Mouse (Mus musculus): ENCODE measurements around the gene Cog4. TPM values are rescaled to one million over a fixed set of nuclear protein-coding genes. Genes with fewer than 3 reads are reported as not detected.

Cog4 gene
- polyA plus RNA-seq, 1 experiment from 2014 or later: 64.6 TPM

Other genes with a start within 250 kb of the Cog4 start
- gene Vac14, start 228.0 kb upstream of the Cog4 start, polyA plus RNA-seq (2014; fragmentation: Nextera tagmentation; extraction: Ambion mirVana): 31.1 and 31.6 TPM in 2 replicates
- 23.9 and 24.9 TPM in 2 replicates for gene Mtss1l, start 125.1 kb upstream of the Cog4 start, polyA plus RNA-seq (2014; fragmentation: Nextera tagmentation; extraction: Ambion mirVana)
- 1.2 and 2.7 TPM in 2 replicates for gene Il34, start 40.7 kb upstream of the Cog4 start, polyA plus RNA-seq (2014; fragmentation: Nextera tagmentation; extraction: Ambion mirVana)
- gene Sf3b3, start 187 bp downstream of the Cog4 start, polyA plus RNA-seq (2014; fragmentation: Nextera tagmentation; extraction: Ambion mirVana): 87.3 and 109 TPM in 2 replicates
- 3.9 and 5.4 TPM in 2 replicates for gene Fuk, start 55.9 kb downstream of the Cog4 start, polyA plus RNA-seq (2014; fragmentation: Nextera tagmentation; extraction: Ambion mirVana)
- gene St3gal2, start 73.3 kb downstream of the Cog4 start, polyA plus RNA-seq (2014; fragmentation: Nextera tagmentation; extraction: Ambion mirVana): 12.7 and 15.0 TPM in 2 replicates
- 14.0 and 14.8 TPM in 2 replicates for gene Ddx19a, start 151.2 kb downstream of the Cog4 start, polyA plus RNA-seq (2014; fragmentation: Nextera tagmentation; extraction: Ambion mirVana)
- 6.3 and 7.6 TPM in 2 replicates for gene Ddx19b, start 185.2 kb downstream of the Cog4 start, polyA plus RNA-seq (2014; fragmentation: Nextera tagmentation; extraction: Ambion mirVana)
- gene Aars, start 186.5 kb downstream of the Cog4 start, polyA plus RNA-seq (2014; fragmentation: Nextera tagmentation; extraction: Ambion mirVana): 76.4 and 93.5 TPM in 2 replicates
- not detected in 2 replicates for gene Exosc6, start 209.7 kb downstream of the Cog4 start, polyA plus RNA-seq (2014; fragmentation: Nextera tagmentation; extraction: Ambion mirVana)
- gene Clec18a, start 245.8 kb downstream of the Cog4 start, polyA plus RNA-seq (2014; fragmentation: Nextera tagmentation; extraction: Ambion mirVana): 0.70 and 1.5 TPM in 2 replicates
- gene Pdpr, start 248.0 kb downstream of the Cog4 start, polyA plus RNA-seq (2014; fragmentation: Nextera tagmentation; extraction: Ambion mirVana): 8.1 and 8.7 TPM in 2 replicates